Mouse (Mus musculus) forebrain, embryonic 11.5 days (tissue): ENCODE measurements around the gene Bag5. TPM values are rescaled to one million over a fixed set of nuclear protein-coding genes. Genes with fewer than 3 reads are reported as not detected.

Source experiments
- ATAC-seq: fragments of 200-750 bp; cut with Nextera tagmentation; replicated peaks from 2 replicates; pipeline ENCODE4 v1.8.0; 2017; ENCODE audit warnings: moderate TSS enrichment; ENCODE audit not compliant: low FRiP score
- DNase-seq: peaks from one replicate; pipeline ENCODE4 v3.0.0-alpha.2; 2017; ENCODE audit warnings: low spot score
- H3K27ac ChIP-seq: fragments of 300-500 bp; sonication (generic); 2 replicates; pipeline ENCODE4 v1.5.1; 2014; ENCODE audit warnings: low read depth, low read length
- H3K27me3 ChIP-seq: fragments of 300-500 bp; sonication (generic); 2 replicates; pipeline ENCODE4 v1.6.1; 2014; ENCODE audit warnings: mild to moderate bottlenecking, low read length, mixed read lengths; ENCODE audit not compliant: control insufficient read depth, insufficient read depth
- H3K36me3 ChIP-seq: fragments of 300-500 bp; sonication (generic); 2 replicates; pipeline ENCODE4 v1.6.1; 2014; ENCODE audit warnings: mild to moderate bottlenecking, low read length, moderate library complexity, mixed read lengths; ENCODE audit not compliant: control insufficient read depth, insufficient read depth
- H3K4me1 ChIP-seq: fragments of 300-500 bp; sonication (generic); replicated peaks from 2 replicates; pipeline ENCODE4 v1.6.1; 2014; ENCODE audit warnings: low read length, mixed read lengths; ENCODE audit not compliant: control insufficient read depth, insufficient read depth
- H3K4me2 ChIP-seq: fragments of 300-500 bp; sonication (generic); 2 replicates; pipeline ENCODE4 v1.6.1; 2014; ENCODE audit warnings: low read depth, mild to moderate bottlenecking, low read length, moderate library complexity, mixed read lengths; ENCODE audit not compliant: severe bottlenecking
- H3K4me3 ChIP-seq: fragments of 300-500 bp; sonication (generic); 2 replicates; pipeline ENCODE4 v1.5.1; 2014; ENCODE audit warnings: low read depth, low read length
- H3K9ac ChIP-seq: fragments of 300-500 bp; sonication (generic); 2 replicates; pipeline ENCODE4 v1.6.1; 2014; ENCODE audit warnings: low read length
- H3K9me3 ChIP-seq: fragments of 300-500 bp; sonication (generic); 2 replicates; pipeline ENCODE4 v1.6.1; 2016; ENCODE audit warnings: low read length, mixed read lengths; ENCODE audit not compliant: control insufficient read depth
- WGBS: fragments of 180-500 bp; shearing (Covaris S2); extraction: QIAGEN DNeasy Blood & Tissue Kit; methylation state at CpG from one replicate; pipeline ENCODE4 v1.1.7; 2014; 5-methylcytosine and 5-hydroxymethylcytosine counted together
- polyA plus RNA-seq: library from polyadenylated mRNA; unstranded; fragments of >200 nt; fragmentation: Nextera tagmentation; extraction: Ambion mirVana; gene quantifications from 2 replicates; pipeline ENCODE4 v1.2.1, GENCODE M21; 2014

Bag5 gene
- polyA plus RNA-seq, 1 experiment from 2014 or later: 65.2 TPM

- Histone ChIP-seq H3K4me3 (no peak overlapping the region), H3K4me2 (no peak overlapping the region), H3K9ac (no peak overlapping the region), H3K27ac (no peak overlapping the region), H3K4me1 (peaks cover 4% of the 10 kb centered on the region; the same call in 1 of the 2 replicates), H3K27me3 (no peaks in the 10 kb centered on the region), H3K36me3 (no peaks in the 10 kb centered on the region), H3K9me3 (no peaks in the 10 kb centered on the region)
- 53% methylated on average over 2 of the region's 2 CpGs for whole genome bisulfite sequencing
- ATAC-seq (no peak), DNase-seq (no peak)
These were observed 42.2 kb upstream of the Bag5 start for GRCm38 (mm10) chr12:111755231-111755630.

GRCm38 (mm10) chr12:111754710-111755109 is 41.7 kb upstream of the Bag5 start:
- Histone ChIP-seq H3K4me3 (no peak overlapping the region), H3K9ac (no peak overlapping the region), H3K4me1 (peaks cover 2% of the 10 kb centered on the region; the same call in 1 of the 2 replicates), H3K36me3 (no peaks in the 10 kb centered on the region), H3K4me2 (no peak overlapping the region), H3K9me3 (no peaks in the 10 kb centered on the region), H3K27me3 (no peaks in the 10 kb centered on the region), H3K27ac (no peak overlapping the region)
- DNase-seq (no peak), ATAC-seq (no peak)

GRCm38 (mm10) chr12:111753347-111753746 is 40.3 kb upstream of the Bag5 start:
- ATAC-seq: no peak
- no peak for DNase-seq
- H3K4me1 ChIP-seq: no peaks in the 10 kb centered on the region; the same call in 1 of the 2 replicates
- no peak overlapping the region for H3K4me2 ChIP-seq
- no peaks in the 10 kb centered on the region for H3K9me3 ChIP-seq
- no peaks in the 10 kb centered on the region for H3K27me3 ChIP-seq
- H3K4me3 ChIP-seq: no peak overlapping the region
- no peaks in the 10 kb centered on the region for H3K36me3 ChIP-seq
- H3K27ac ChIP-seq: no peak overlapping the region
- 75% methylated on average over 9 of the region's 9 CpGs for WGBS
- H3K9ac ChIP-seq: no peak overlapping the region

- Histone ChIP-seq H3K4me2 (no peak overlapping the region), H3K27ac (no peak overlapping the region), H3K9me3 (no peaks in the 10 kb centered on the region), H3K4me3 (no peak overlapping the region), H3K36me3 (no peaks in the 10 kb centered on the region), H3K27me3 (no peaks in the 10 kb centered on the region), H3K4me1 (no peaks in the 10 kb centered on the region), H3K9ac (no peak overlapping the region)
- ATAC-seq (no peak), DNase-seq (no peak)
- WGBS: 89% methylated on average over 6 of the region's 6 CpGs
These were observed 39.4 kb upstream of the Bag5 start for GRCm38 (mm10) chr12:111752491-111752890.

GRCm38 (mm10) chr12:111750739-111751138 is 37.7 kb upstream of the Bag5 start:
- Histone ChIP-seq H3K4me3 (no peak overlapping the region), H3K36me3 (no peaks in the 10 kb centered on the region), H3K9ac (no peak overlapping the region), H3K4me2 (no peak overlapping the region), H3K4me1 (no peaks in the 10 kb centered on the region), H3K27me3 (no peaks in the 10 kb centered on the region), H3K27ac (no peak overlapping the region), H3K9me3 (no peaks in the 10 kb centered on the region)
- no peak for DNase-seq
- 95% methylated on average over 3 of the region's 3 CpGs for WGBS
- ATAC-seq: no peak

GRCm38 (mm10) chr12:111747421-111747820 is 34.4 kb upstream of the Bag5 start:
- H3K9me3 ChIP-seq: no peaks in the 10 kb centered on the region
- no peak overlapping the region for H3K4me3 ChIP-seq
- no peaks in the 10 kb centered on the region for H3K36me3 ChIP-seq
- no peak overlapping the region for H3K4me2 ChIP-seq
- H3K4me1 ChIP-seq: no peaks in the 10 kb centered on the region
- ATAC-seq (no peak), DNase-seq (no peak)
- H3K9ac ChIP-seq: no peak overlapping the region
- 83% methylated on average over 7 of the region's 7 CpGs for WGBS
- H3K27ac ChIP-seq: no peak overlapping the region
- H3K27me3 ChIP-seq: no peaks in the 10 kb centered on the region

GRCm38 (mm10) chr12:111746091-111746490 is 33.0 kb upstream of the Bag5 start:
- Histone ChIP-seq H3K9ac (no peak overlapping the region), H3K4me3 (no peak overlapping the region), H3K27ac (no peak overlapping the region), H3K9me3 (no peaks in the 10 kb centered on the region), H3K4me1 (no peaks in the 10 kb centered on the region), H3K36me3 (no peaks in the 10 kb centered on the region), H3K4me2 (no peak overlapping the region), H3K27me3 (no peaks in the 10 kb centered on the region)
- no peak for DNase-seq
- 80% methylated on average over 5 of the region's 5 CpGs for WGBS
- ATAC-seq: no peak

- Histone ChIP-seq H3K9me3 (no peaks in the 10 kb centered on the region), H3K9ac (no peak overlapping the region), H3K27me3 (no peaks in the 10 kb centered on the region), H3K4me1 (no peaks in the 10 kb centered on the region), H3K4me2 (no peak overlapping the region), H3K4me3 (no peak overlapping the region), H3K27ac (no peak overlapping the region), H3K36me3 (no peaks in the 10 kb centered on the region)
- DNase-seq (no peak), ATAC-seq (no peak)
- 81% methylated on average over 6 of the region's 6 CpGs for WGBS
These were observed 32.2 kb upstream of the Bag5 start for GRCm38 (mm10) chr12:111745274-111745673.

GRCm38 (mm10) chr12:111743981-111744423 is 30.9 kb upstream of the Bag5 start:
- ATAC-seq (no peak), DNase-seq (no peak)
- H3K4me2 ChIP-seq: no peak overlapping the region
- H3K27me3 ChIP-seq: no peaks in the 10 kb centered on the region
- H3K27ac ChIP-seq: no peak overlapping the region
- no peak overlapping the region for H3K4me3 ChIP-seq
- H3K9ac ChIP-seq: no peak overlapping the region
- 84% methylated on average over 11 of the region's 11 CpGs for WGBS
- H3K9me3 ChIP-seq: no peaks in the 10 kb centered on the region
- H3K4me1 ChIP-seq: no peaks in the 10 kb centered on the region
- no peaks in the 10 kb centered on the region for H3K36me3 ChIP-seq
